Mouse (Mus musculus) liver, postnatal 0 days (tissue): ENCODE measurements around the gene Mrpl28.

Source experiments
- CTCF ChIP-seq: sonication (generic); IDR thresholded peaks from 2 replicates; pipeline ENCODE4 v1.5.1; 2016; ENCODE audit warnings: antibody characterized with exemption, low read depth
- EP300 ChIP-seq: IDR thresholded peaks from 2 replicates; pipeline ENCODE4 v1.6.1; 2016; ENCODE audit warnings: antibody characterized with exemption, low read depth, mild to moderate bottlenecking

DNA sequence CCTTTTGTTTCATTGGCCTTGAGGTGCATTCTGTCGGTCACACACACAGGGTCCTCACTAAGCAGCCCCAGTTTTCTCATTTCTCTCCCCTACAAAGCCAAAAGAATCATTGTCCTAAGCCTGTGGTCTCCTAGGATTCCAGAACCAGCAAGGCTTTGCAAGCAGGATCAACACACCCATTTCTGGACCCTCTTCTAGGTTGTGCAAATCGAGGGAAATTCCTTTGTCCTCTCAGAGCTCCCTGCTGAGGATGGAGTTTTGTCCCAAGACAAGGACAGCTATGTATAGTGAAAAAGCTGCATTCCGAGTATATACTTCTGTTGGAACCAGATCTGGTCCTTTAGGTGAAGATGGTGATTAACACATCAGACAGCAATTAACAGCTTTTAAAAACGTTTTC is 13.1 kb upstream of the Mrpl28 start:
- no peak for TF ChIP-seq EP300
- TF ChIP-seq CTCF: no peak
